Mouse (Mus musculus) liver, embryonic 14.5 days (tissue): ENCODE results near the gene Pacrg.

Experiments
- CTCF ChIP-seq: IDR thresholded peaks from 2 replicates; pipeline ENCODE4 v1.5.1; 2016; ENCODE audit warnings: antibody characterized with exemption, low read depth, control low read depth
- EP300 ChIP-seq: IDR thresholded peaks from 2 replicates; pipeline ENCODE4 v1.6.1; 2016; ENCODE audit warnings: antibody characterized with exemption, low read depth

GRCm38 (mm10) chr17:10774468-10774867 lies 65.6 kb downstream of the Pacrg start:
- TF ChIP-seq CTCF = no peak
- no peak for TF ChIP-seq EP300
